Mouse (Mus musculus) neural tube, embryonic 13.5 days (tissue): ENCODE measurements at regions not wholly inside any gene's neighbourhood (a gene's known extent, or its start where the extent isn't known, plus 50 kb on each side); places are given as distances from the start of the nearest gene placed in this dataset.
"Not testable (repeated sequence)": the region's sequence is repeated elsewhere in the genome, so short reads cannot be mapped to it uniquely, and the experiment has no call there.

Experiments used
- ATAC-seq: fragments of 200-750 bp; cut with Nextera tagmentation; 2 replicates; pipeline ENCODE4 v1.8.0; 2017; ENCODE audit warnings: low read depth, mild to moderate bottlenecking, moderate TSS enrichment, moderate library complexity
- H3K27ac ChIP-seq: fragments of 300-500 bp; sonication (generic); replicated peaks from 2 replicates; pipeline ENCODE4 v1.5.1; 2015; ENCODE audit warnings: moderate library complexity, mild to moderate bottlenecking, inconsistent platforms
- H3K27me3 ChIP-seq: fragments of 300-500 bp; sonication (generic); 2 replicates; pipeline ENCODE4 v1.6.1; 2015; ENCODE audit warnings: mild to moderate bottlenecking, inconsistent platforms
- H3K36me3 ChIP-seq: fragments of 300-500 bp; sonication (generic); 2 replicates; pipeline ENCODE4 v1.6.1; 2015; ENCODE audit warnings: mild to moderate bottlenecking, inconsistent platforms
- H3K4me1 ChIP-seq: fragments of 300-500 bp; sonication (generic); replicated peaks from 2 replicates; pipeline ENCODE4 v1.6.1; 2015; ENCODE audit warnings: inconsistent platforms
- H3K4me2 ChIP-seq: fragments of 300-500 bp; sonication (generic); 2 replicates; pipeline ENCODE4 v1.6.1; 2015; ENCODE audit warnings: inconsistent platforms, mild to moderate bottlenecking, moderate library complexity
- H3K4me3 ChIP-seq: fragments of 300-500 bp; sonication (generic); 2 replicates; pipeline ENCODE4 v1.5.1; 2015; ENCODE audit warnings: mild to moderate bottlenecking, inconsistent platforms
- H3K9ac ChIP-seq: fragments of 300-500 bp; sonication (generic); 2 replicates; pipeline ENCODE4 v1.6.1; 2015; ENCODE audit warnings: moderate library complexity, mild to moderate bottlenecking, inconsistent platforms
- H3K9me3 ChIP-seq: fragments of 300-500 bp; sonication (generic); 2 replicates; pipeline ENCODE4 v1.6.1; 2016; ENCODE audit warnings: inconsistent platforms
- WGBS: fragments of 180-500 bp; shearing (Covaris S2); methylation state at CpG from one replicate; pipeline ENCODE4 v1.1.7; 2015; 5-methylcytosine and 5-hydroxymethylcytosine counted together

- no peak for ATAC-seq
- 90% methylated on average over 1 of the region's 1 CpGs for WGBS
Observed at GRCm38 (mm10) chr13:18651658-18652057, 65.4 kb upstream of the Vps41 start.

GRCm38 (mm10) chr13:18614763-18615616 is 102.1 kb upstream of the Vps41 start:
- Histone ChIP-seq H3K9ac (no peak overlapping the region), H3K9me3 (no peaks in the 10 kb centered on the region), H3K4me1 (peaks cover 11% of the 10 kb centered on the region), H3K4me2 (peak overlapping the region; percentile 25), H3K27me3 (no peaks in the 10 kb centered on the region), H3K4me3 (no peak overlapping the region), H3K27ac (no peak overlapping the region), H3K36me3 (no peaks in the 10 kb centered on the region)
- peak; percentile 43 for ATAC-seq
- WGBS, result 20% methylated on average over 18 of the region's 18 CpGs

More at GRCm38 (mm10) chr13:18651658-18652057, 65.4 kb upstream of the Vps41 start:
- H3K27ac ChIP-seq, result no peak overlapping the region
- H3K9ac ChIP-seq, result no peak overlapping the region
- H3K4me2 ChIP-seq, result no peak overlapping the region
- H3K36me3 ChIP-seq, result no peaks in the 10 kb centered on the region
- H3K27me3 ChIP-seq, result no peaks in the 10 kb centered on the region
- no peaks in the 10 kb centered on the region for H3K4me1 ChIP-seq
- no peaks in the 10 kb centered on the region for H3K9me3 ChIP-seq
- H3K4me3 ChIP-seq, result no peak overlapping the region

GRCm38 (mm10) chr13:18580718-18581550 is 136.2 kb upstream of the Vps41 start:
- Histone ChIP-seq H3K27me3 (no peaks in the 10 kb centered on the region), H3K4me3 (no peak overlapping the region), H3K4me1 (peaks cover 7% of the 10 kb centered on the region; the same call in 1 of the 2 replicates), H3K27ac (no peak overlapping the region), H3K9me3 (no peaks in the 10 kb centered on the region), H3K36me3 (no peaks in the 10 kb centered on the region), H3K9ac (0 out of 2 replicates have a peak overlapping the region, but pooled peaks have one; percentile 8), H3K4me2 (0 out of 2 replicates have a peak overlapping the region, but pooled peaks have one; percentile 16)
- ATAC-seq, result no peak
- 43% methylated on average over 19 of the region's 19 CpGs for WGBS

DNA sequence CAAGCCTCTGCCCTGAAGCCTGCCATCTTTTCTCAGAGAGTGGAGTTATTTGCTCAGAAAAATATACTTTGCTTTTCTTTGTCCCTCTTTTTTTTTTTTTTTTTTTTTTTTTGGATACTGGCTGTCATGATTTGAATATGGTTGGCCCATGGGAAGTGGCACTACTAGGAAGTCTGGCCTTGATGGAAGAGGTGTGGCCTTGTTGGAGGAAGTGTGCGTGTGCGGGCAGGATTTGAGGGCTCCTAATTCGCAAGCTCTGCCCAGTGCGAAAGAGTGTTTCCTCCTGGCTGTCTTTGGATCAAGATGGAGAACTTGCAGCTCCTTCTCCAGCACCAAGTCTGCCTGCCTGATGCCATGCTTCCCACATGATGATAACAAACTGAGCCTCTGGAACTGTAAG is 141.1 kb upstream of the Vps41 start:
- no peak overlapping the region for H3K9ac ChIP-seq
- H3K27me3 ChIP-seq, result no peaks in the 10 kb centered on the region
- no peak overlapping the region for H3K27ac ChIP-seq
- H3K4me2 ChIP-seq, result no peak overlapping the region
- H3K9me3 ChIP-seq, result no peaks in the 10 kb centered on the region
- no peaks in the 10 kb centered on the region for H3K36me3 ChIP-seq
- H3K4me1 ChIP-seq, result peaks cover 10% of the 10 kb centered on the region; the same call in 1 of the 2 replicates
- WGBS, result 71% methylated on average over 4 of the region's 4 CpGs
- H3K4me3 ChIP-seq, result no peak overlapping the region
- no peak for ATAC-seq

DNA sequence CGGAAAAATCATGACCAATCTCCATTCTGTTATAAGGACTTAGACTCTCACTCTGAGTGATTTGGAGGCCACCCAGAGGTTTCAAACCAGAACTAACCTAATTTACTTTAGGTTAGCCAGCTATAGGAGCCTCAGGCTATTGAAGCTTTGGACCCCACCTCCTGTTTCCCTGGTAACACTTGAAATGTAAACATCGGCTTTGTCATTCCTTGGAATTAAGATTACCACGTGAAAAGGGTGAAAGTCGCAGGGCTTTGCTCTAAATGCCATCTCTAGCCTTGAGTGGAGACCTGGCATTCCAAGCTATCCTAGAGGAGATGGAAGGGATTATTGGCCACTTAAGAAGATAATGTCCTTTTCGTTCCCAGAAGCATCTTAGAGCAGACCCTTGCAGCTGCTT is 141.5 kb upstream of the Vps41 start:
- no peak for ATAC-seq
- Histone ChIP-seq H3K9ac (no peak overlapping the region), H3K4me2 (no peak overlapping the region), H3K9me3 (no peaks in the 10 kb centered on the region), H3K4me3 (no peak overlapping the region), H3K27me3 (no peaks in the 10 kb centered on the region), H3K36me3 (no peaks in the 10 kb centered on the region), H3K4me1 (peaks cover 5% of the 10 kb centered on the region; the same call in 1 of the 2 replicates), H3K27ac (no peak overlapping the region)
- 6% methylated on average over 5 of the region's 5 CpGs for WGBS

GRCm38 (mm10) chr13:18542032-18542431 is 144.5 kb upstream of the Pou6f2 start:
- WGBS, result 92% methylated on average over 4 of the region's 4 CpGs
- not testable (repeated sequence) for H3K27ac ChIP-seq, H3K4me3 ChIP-seq, ATAC-seq, H3K9ac ChIP-seq, H3K4me1 ChIP-seq, H3K36me3 ChIP-seq, H3K27me3 ChIP-seq, H3K4me2 ChIP-seq, H3K9me3 ChIP-seq

DNA sequence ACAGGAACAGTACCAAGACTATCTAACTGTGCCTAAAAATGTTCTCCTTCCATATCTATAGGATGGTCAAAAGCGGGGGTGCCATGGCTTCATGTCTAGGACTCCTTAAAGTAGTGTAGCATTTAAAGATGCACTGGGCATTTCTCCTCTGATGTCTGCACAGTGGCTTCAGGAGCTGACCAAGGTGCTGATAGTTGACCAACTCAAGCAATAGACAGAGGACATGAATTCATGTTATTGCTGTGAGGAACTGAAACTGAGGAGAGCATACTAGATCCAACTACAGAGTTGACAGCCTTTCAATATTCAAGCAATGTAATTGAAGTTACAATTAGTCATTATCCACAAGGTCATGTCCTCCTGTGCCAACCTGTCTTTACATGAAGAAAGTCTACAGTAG is 133.0 kb upstream of the Pou6f2 start:
- no peak for ATAC-seq
- H3K4me2 ChIP-seq, result no peak overlapping the region
- H3K36me3 ChIP-seq, result no peaks in the 10 kb centered on the region
- no peaks in the 10 kb centered on the region for H3K27me3 ChIP-seq
- no peaks in the 10 kb centered on the region for H3K4me1 ChIP-seq
- WGBS, result 67% methylated on average over 1 of the region's 1 CpGs
- H3K9ac ChIP-seq, result no peak overlapping the region
- no peak overlapping the region for H3K27ac ChIP-seq
- H3K9me3 ChIP-seq, result no peaks in the 10 kb centered on the region
- H3K4me3 ChIP-seq, result no peak overlapping the region

DNA sequence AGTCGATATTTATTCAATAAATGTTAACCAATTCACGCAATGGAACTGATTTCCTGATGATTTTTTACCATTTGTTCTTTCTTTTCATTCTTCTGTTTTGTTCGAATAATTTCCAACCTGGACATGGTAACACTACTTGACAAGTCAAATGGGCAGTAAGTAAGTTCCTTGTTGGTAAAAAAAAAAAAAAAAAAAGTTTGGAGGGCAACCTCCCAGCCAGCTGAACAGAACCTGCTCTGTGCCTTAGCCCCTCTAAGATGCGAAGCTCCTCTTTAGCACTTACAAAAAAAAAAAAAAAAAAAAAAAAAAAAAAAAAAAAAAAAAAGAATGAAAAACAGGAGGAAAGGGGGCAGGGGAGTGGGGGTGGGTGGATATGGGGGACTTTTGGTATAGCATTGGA is 100.7 kb upstream of the Pou6f2 start:
- H3K4me3 ChIP-seq, result peak overlapping the region; percentile 13
- H3K27ac ChIP-seq, result no peak overlapping the region

DNA sequence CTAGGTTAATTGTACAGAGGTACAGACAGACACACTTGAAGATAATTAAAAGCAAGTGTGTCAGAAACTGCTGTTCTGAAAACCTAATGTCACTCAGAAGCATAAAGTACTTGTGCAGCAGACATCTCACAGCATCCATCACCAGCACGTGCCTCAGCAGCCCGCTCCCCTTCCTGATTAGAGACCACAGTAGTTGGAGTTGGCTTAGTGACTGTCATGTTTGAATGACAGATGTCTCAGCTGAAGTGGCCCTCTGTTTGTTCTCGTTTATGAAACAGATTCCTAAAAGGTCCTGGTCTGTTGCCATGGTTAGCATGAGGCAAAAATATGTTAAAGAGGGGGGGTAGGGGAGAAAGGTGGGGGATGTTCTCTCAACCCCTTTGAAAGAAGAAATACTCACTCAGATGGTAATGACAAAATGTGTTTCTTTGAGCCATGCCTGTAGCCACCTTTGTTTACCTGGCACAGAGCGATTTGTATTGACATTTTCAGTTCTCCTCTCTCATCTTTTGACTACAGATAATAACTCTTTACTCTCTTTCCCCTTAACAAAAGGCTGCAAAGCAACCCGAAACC is 100.2 kb upstream of the Pou6f2 start:
- peaks cover 23% of the 10 kb centered on the region; the same call in 1 of the 2 replicates for H3K4me1 ChIP-seq
- 0 out of 2 replicates have a peak overlapping the region, but pooled peaks have one; percentile 12 for H3K9ac ChIP-seq
- peaks cover 19% of the 10 kb centered on the region for H3K27me3 ChIP-seq
- WGBS, result 12% methylated on average over 5 of the region's 5 CpGs
- ATAC-seq, result no peak
- peak overlapping the region; percentile 43 for H3K4me2 ChIP-seq
- H3K27ac ChIP-seq, result no peak overlapping the region
- H3K9me3 ChIP-seq, result no peaks in the 10 kb centered on the region
- H3K4me3 ChIP-seq, result peak overlapping the region; percentile 13
- no peaks in the 10 kb centered on the region for H3K36me3 ChIP-seq

More for the DNA sequence above, 100.7 kb upstream of the Pou6f2 start:
- Histone ChIP-seq H3K4me2 (peak overlapping the region; percentile 43), H3K4me1 (peaks cover 23% of the 10 kb centered on the region; the same call in 1 of the 2 replicates), H3K36me3 (no peaks in the 10 kb centered on the region), H3K9me3 (no peaks in the 10 kb centered on the region), H3K27me3 (peaks cover 19% of the 10 kb centered on the region), H3K9ac (no peak overlapping the region)
- no peak for ATAC-seq
- WGBS, result 20% methylated on average over 4 of the region's 4 CpGs

- peak; percentile 72 for ATAC-seq
- Histone ChIP-seq H3K27me3 (peaks cover 19% of the 10 kb centered on the region), H3K9ac (0 out of 2 replicates have a peak overlapping the region, but pooled peaks have one; percentile 0), H3K4me2 (peak overlapping the region; percentile 19), H3K36me3 (no peaks in the 10 kb centered on the region), H3K4me3 (no peak overlapping the region), H3K27ac (no peak overlapping the region), H3K9me3 (no peaks in the 10 kb centered on the region), H3K4me1 (peaks cover 23% of the 10 kb centered on the region; the same call in 1 of the 2 replicates)
- 35% methylated on average over 10 of the region's 10 CpGs for WGBS
Observed at GRCm38 (mm10) chr13:18495021-18495811, 97.7 kb upstream of the Pou6f2 start.

GRCm38 (mm10) chr13:18485785-18486184 is 88.3 kb upstream of the Pou6f2 start:
- WGBS, result 28% methylated on average over 4 of the region's 4 CpGs
- H3K4me1 ChIP-seq, H3K4me2 ChIP-seq, H3K27me3 ChIP-seq, H3K4me3 ChIP-seq, H3K9me3 ChIP-seq, ATAC-seq, H3K9ac ChIP-seq, H3K27ac ChIP-seq, H3K36me3 ChIP-seq: not testable (repeated sequence)
